Mouse (Mus musculus): ENCODE data around the gene P3h4. TPM values are rescaled to one million over a fixed set of nuclear protein-coding genes. Genes with fewer than 3 reads are reported as not detected.

Gene P3h4
- total RNA-seq, 2 experiments from 2014 or later: not detected

DNA sequence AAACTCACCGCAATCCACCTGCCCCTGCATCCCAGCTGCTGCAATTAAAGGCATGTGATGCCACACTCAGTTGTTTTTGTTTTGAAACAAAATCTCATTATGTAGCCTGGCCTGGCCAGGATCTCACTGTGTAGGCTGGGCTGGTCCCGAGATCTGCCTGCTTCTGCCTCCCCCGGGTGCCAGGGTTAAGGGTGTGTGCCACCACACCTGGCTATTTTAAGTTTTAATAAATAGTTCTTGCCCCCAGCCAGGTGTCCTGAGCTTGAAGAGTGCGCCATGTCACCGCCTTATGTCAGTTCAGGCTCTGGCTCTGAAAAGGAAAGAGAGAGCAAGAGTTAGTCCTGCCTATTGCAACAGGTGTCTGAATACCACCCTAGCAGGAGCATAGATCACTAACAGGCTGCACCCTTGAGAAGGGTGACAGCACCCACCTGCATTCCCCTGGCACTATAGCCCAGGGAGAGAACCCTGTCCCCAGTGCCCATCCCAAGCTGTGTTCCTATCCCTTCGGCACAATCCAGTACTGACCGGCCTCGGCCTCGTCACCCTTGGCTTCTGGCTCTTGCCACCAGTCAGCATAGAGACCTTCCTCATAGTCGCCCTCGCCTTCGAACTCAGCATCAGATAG, 5.7 kb downstream of the P3h4 start:
- ATAC-seq (ENCODE audit: poor library complexity, severe bottlenecking): no peak

DNA sequence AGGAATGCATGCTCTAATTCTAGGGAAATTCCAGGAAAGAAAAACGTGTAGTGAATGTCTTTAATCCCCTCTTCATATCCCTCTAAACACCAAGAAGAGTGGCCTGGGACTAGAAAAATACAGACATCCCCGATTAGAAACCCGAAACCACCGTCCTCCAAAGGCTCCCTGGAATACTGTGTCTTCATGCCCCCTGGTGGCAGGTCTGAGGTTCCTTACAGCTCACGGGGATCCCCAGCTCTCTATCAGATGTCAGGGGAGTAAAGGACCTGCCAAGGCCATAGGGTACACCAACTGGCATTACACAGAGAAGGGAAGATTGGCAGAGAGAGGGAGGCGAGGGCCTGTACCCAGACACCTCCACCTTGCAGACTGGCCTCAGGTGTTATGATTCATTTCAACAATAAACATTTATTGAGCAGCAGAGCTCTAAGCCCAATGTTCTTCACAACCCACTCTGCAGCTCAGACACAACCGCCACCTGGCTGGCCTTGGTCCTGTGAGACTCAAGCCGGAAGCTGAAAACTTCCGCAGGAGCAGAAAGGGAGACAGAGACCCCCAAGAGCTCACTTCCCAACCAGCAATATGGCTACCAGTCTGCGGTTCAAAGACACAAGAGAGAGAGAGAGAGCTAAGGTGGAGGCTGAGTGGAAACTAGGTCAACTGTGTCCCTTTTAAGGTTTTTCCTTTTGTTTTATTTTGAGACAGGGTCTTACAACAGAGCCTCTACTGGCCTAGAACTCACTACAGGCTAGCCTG, 6.4 kb downstream of the P3h4 start:
- peak; percentile 49 for ATAC-seq (ENCODE audit: poor library complexity, severe bottlenecking)

DNA sequence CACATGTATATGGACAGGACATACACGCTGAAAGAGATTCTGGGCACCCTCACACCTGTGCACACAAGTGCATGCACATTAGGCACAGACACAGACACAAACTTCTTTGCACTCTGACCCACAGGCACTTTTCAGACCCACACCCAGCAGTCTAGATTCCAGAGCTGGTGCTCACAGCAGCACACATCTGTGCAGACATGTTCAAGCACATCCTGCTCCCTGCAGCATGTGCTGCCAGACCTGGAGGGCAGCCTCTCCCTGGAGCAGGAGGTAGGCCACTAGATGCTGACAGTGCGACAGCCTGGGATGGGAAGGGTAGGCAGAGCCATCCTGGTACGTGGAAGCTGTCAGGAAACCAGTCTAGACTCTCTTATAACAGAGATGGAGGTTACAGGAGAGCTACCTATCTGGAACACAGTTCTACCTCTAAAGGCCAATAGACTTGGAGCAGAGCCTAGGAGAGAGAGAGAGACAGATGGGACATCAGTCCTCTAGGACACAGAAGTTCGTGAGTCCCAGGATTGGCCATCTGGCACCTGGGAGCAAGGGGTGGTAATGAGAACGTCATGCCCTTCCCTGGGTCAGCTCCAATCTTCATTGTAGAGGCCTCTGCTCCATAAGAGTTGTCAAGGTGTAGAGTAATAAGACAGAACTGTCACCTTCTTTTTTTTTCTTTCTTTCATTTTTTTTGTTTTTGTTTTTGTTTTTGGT, 7.5 kb downstream of the P3h4 start:
- no peak for ATAC-seq (ENCODE audit: poor library complexity, severe bottlenecking)

DNA sequence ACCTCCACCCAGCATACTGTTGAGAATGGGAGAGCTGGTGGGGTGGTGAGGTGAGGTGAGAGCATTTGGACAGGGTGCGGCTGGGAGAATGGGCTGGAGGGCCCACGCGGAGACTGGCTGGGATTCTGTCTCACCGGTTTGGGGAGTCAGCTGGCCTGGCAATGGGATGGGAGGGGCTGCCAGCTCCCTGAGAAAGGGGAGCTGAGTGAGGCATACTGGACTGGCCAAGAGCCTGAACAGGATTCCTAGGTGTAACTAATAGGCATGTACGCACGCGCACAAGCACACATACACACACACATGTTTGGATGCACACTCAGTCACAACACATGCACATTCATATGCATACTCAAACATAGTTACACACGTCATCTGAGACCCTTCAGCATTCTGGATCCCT, 8.4 kb downstream of the P3h4 start:
- ATAC-seq (ENCODE audit: poor library complexity, severe bottlenecking): no peak

DNA sequence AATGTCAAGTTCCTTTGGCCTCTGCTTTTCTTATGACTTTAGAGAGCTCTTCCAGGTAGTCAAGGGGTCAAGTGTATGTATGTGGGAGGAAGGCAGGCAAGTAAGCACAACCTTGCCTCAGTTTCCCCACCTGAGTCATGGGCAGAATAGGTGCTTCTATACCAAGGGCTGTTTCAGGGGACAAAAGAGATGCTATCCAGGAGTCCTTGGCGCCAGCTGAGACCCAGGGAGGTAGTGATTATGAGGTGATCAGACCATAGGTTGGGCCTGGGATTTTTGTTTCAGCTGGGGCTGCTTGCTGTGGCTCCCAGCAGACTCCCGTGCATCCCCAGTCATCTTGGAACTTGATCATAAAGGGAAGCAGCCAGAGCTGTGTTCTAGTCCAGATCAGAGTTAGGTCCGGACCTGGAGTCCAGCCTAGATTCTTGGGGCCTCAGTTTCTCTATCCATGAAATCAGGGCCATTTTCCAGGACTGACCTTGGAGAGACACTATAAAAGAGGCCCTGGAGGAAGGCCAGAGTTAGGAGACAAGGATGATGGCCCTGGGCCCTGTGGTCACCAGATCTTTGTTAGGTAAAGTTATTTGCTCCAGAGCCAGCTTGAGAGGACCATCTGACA, 10.1 kb downstream of the P3h4 start:
- ATAC-seq (ENCODE audit: poor library complexity, severe bottlenecking): no peak

DNA sequence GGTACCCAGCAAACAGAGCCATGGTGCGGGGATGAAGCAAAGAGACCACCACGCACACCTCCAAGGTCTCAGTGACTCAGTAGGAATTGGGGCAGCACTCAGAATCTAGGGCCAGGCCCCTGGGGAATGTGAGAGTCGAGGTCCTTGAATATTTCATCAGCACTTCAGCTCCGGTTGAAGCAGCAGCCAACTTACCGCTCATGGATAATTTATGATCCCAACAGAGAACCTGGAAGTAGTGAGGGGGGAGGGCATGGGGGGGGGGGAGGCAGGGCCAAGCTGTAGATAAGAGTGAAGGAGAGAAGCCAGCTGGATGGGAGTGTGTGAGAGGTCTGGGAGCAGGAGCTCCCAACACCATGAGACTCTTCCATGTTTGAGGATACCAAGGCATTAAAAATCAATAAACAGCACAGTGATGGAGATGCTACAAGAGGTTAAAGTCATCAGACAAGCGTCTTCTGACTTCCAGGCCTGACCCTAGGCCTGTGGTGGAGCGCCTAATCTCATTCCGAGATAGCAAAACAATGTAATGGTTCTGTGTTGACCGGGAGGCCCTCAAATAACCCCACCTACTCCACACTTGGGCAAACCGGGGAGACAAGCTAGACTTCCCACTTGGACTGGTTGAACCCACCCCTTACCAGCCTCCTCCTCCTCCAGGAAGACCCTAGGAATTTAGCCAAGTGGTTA, 11.0 kb downstream of the P3h4 start:
- no peak for ATAC-seq (ENCODE audit: poor library complexity, severe bottlenecking)

DNA sequence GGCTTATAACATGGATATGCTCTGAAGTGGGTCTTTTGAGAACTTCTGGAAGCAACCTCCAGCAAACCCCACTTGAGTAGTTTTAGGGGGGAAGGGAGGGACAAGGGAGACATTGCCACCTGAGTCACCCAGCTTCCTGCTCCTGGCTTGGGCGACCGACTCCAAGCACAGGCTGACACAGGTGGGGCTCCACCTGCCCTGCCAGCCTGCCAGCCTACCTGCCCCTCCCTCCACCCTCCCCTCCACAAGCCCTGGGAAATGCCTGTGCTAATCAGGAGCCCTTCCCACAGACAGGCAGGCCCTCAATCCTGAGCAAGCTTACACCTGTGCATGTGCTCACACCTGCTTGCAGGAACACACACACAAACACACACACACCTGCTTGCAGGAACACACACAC, 12.0 kb downstream of the P3h4 start:
- no peak for ATAC-seq (ENCODE audit: poor library complexity, severe bottlenecking)

DNA sequence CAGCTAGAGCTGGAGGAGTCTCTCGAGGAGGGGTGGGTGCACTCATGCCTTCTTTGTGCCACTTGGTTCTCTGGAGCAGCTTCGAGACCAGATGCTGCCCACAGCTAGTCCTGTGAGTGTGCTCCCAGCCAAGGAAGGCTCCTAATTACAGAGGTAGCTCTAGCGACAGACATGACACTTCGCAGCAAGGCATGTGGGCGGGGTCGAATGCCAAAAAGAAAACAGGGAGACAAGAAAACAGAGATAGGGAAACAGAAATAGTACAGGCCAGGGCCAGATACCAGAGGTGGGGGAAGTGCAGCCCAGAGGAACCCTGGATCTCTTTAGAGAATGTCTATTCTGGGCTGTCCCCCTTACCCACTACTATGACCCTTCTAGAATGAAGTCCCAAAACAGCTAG, 12.4 kb downstream of the P3h4 start:
- no peak for ATAC-seq (ENCODE audit: poor library complexity, severe bottlenecking)

DNA sequence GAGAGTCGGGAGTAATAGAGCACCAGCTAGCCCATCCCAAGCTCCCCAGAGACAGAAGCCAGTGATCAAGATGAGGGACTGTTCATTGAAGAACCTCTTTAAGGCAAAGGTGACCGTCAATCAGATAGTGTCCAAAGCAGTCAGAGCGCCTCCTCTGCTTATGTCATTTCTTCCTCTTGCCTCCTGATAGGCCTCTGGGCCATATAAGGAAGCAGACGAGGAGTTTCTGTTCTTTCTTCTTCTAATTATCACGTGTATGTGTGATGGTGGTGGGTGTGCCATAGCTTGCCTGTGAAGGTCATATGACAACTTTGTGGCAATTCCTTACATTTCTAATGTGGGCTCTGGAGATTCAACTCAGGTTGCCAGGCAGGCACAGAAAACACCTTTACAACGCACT, 13.8 kb downstream of the P3h4 start:
- ATAC-seq (ENCODE audit: poor library complexity, severe bottlenecking): peak; percentile 45

DNA sequence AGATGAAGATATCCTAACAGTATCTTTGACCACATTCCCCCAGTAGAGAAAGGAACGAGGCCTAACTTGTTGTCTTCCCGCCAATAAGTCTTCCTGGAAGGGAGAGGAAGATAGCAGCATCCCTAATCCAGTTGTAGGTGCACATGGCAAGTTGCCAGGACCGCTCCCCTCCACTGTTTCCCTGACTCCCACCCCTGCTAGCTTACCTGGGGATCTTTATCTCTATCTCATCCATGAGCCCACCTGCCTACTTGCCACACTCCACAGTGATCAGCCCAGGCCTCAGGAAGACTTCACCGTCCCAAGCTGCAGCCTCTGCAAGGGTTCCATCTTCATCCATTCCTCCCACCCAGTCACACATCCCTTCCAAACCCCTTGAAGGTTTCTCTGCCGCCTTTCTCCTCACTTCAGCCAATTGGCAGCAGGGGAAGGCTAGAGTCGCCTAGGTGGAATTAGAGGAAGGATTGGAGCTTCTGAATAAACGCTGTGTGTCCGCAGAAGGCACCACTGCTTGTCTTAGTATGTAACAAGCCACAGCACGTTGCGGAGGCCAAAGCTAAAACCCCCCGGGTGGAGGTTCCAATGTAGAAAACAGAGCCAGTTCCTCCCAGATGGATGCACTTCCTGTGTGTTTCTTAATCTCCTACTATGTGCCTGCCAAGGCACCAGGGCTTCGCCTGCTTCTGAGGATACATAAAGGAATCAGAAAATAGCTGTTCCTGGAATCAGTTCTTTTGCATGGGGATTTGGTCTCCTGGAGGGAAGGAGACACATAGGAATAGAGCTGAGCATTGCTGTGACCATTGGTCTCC, 14.7 kb downstream of the P3h4 start:
- ATAC-seq (ENCODE audit: poor library complexity, severe bottlenecking): no peak

DNA sequence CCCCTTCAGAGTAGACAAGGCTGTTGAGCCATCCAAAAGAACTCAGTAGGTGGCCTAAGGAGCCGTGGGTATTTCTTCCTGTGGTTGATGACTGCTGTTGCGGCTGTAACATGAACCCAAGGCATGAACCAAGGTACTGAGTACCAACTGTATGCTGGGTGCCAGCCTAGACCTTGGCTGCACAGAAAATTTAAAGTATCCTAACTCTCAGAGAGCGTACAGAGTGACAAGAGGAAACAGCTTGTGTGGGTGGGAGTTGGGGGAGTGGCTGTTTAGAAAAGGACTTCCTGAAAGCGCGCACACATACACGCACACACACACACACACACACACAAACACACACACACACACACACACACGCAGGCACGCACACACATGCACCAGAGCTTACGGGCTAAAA, 15.3 kb downstream of the P3h4 start:
- no peak for ATAC-seq (ENCODE audit: poor library complexity, severe bottlenecking)

DNA sequence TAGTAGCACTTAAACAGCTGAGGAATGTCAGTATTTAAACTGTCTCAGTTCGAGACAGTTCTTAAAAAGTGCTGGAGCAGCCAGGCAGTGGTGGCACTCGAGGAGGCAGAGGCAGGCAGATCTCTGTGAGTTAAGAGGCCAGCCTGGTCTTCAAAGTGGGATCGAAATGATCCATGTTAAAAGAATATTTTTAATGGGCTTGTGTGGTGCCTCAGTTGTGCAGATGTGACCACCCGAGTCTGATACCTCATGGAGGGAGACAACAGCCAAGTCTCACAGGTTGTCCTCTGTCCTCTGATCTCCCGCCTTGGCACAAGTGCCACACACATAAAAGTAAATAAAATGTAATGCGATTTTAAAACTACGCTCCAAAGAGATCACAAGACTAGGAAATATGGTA, 16.1 kb downstream of the P3h4 start:
- ATAC-seq (ENCODE audit: poor library complexity, severe bottlenecking): no peak

DNA sequence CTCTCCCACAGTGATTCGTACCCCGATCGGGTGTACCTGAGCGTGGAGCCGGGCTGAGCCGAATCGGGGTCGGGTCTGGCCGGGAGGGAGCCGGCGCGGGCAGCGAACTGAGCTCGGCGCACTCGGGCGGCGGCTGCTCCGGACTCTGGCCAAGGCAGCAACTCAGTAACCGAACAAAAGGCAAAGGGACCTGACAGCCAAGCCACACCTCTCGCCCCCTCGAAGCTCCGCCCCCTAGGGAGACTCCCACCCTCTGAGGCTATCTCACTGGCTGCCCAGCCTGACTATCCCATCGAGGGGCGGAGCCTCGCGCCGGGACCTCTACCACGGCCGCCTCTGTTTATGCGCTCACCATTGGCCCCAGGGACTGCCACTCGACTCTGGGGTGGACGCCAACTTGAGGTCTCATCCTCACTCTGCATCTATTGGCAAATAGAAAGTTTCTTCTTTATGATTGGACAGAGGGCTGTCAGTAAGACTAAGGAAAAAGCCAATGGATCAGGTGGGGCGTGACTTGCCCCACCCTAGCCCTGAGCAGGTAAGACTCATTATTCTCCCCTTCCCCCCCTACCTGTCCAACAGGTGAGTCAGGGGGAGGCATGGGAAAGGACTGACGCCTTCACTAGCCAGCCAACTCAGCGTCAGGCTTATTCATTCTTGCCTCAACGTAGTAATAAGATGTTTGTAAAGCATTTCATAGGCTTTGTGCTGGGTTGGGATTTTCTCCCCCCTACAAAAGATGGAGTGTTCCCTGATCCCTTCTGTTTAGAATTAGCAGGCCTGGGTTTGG, 16.8 kb downstream of the P3h4 start, which contains the start of gene Jup:
Gene Jup, minus strand, starts transcription at position 164 of the 790 bp plus-strand sequence.
- peak; percentile 86 for ATAC-seq (ENCODE audit: poor library complexity, severe bottlenecking)

DNA sequence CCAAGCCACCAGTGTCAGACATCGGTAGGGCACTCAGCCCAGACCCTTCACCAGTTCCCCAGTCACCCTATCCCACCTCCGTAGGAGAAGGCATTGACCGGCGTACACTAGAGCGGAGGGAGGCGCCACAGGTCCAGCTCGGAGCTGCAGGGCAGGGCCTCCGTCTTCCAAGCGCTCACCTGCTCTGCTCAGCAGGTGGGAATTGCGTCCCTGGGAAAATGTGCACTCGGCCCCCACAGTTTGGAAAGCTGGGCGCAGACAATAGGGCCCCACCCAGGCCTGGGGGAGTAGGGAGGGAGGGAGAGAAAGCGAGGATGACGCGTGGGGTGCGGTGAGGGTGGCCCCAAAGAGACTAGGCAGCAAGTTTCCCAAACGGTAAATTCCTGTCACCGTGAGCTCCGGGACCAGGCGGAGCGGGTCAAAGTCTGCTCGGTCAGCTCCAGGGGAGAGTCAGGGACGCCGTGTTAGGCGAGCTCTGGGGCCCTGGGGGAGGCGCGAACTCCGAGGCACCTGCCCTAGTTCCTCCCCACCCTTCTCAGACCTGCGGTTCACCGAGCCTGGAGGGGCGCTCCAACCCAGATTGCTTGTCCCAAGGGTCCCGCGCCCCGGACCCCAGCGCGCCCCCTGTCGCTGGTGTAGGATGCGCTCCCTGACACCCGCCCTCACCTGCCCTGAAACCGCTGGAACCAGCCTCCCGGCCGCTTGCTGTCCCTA, 17.6 kb downstream of the P3h4 start:
- peak; percentile 7 for ATAC-seq (ENCODE audit: poor library complexity, severe bottlenecking)

DNA sequence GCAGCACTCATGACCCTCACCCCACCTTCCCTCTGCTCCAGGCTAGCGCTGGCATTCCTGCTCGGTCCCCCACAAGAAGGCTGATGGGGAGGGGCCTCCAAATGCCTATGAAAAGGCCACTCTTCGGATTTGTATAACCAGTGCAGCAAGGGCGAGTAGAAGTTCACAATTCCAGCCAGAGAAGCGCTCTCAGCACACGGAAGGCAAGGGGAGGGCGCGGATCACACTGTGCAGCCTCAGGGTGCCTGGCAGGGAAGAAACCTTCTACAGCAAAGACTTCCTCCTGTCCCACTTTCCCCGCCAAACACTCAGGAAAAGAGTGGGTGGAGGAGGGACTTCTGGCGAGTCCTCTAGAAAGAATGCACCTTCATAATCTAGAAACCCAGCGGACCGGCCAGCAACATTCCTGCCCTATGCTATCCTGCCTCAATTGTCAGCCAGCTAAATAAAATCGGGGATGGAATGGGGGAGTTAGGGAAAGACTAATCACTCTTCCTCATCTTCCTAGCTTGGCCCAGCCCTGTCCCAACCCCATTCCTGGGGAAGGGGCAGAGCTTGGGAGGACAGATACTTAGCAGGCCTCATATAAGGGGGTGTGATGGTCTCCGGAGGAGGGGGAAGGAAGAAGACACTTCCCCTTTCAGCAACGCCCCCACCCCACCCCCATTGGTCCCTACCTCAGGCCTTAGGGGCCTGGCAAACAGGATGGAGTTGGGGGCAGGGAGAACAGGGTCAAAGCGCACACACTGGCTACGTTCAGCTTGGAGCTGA, 18.6 kb downstream of the P3h4 start:
- ATAC-seq (ENCODE audit: poor library complexity, severe bottlenecking): no peak

DNA sequence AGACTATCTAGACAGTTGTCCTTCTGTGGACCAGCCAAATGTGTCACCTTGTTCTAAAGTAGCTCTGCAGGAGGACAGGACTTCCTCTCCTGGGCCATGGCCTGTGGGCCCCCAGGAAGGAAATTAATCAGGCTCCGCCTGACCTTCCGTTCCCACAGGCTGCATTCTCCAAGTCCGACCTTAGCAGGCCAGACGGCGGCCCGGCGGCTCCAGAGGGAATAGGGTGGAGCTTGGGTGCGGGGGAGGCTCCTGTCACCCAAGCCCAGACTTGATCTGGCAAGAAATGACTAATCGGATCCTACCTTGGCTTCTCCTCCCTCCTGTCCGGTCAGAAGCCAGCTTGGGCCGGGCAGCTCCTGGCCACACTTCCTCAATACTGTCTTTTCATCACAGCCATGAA, 19.4 kb downstream of the P3h4 start:
- ATAC-seq (ENCODE audit: poor library complexity, severe bottlenecking): peak; percentile 37

DNA sequence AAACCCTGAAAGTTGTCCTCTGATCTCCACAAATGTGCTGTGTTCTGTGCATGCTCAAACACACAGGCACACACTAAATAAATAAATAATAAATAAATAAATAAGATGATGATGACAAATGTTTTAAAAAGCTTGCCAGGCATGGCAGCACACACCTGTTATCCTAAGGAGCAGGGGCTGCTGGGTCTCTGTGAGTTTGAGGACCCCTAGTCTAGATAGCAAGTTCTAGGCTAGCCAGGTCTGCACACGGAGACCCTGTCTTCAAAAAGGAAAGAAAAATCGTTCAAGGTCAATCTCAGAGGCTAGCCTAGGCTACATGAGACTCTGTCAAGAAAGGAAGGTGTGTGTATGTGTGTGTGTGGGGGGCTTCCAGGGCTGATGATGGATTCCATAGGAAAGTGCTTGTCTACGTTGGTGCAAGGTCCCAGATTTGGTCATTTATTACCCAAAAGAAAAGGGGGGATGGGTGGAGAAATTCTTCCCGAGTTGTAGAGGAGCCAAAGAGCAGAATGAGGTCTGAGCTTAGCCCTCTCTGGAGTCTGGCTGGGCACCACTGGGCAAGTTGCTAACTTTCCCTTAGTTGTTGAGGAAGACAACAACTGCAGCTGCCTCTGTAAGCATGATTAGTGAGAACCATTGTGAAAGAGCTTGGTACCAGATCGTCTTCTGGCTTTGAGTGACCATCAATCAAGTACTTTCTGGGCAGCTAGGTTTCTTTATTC, 20.1 kb downstream of the P3h4 start:
- no peak for ATAC-seq (ENCODE audit: poor library complexity, severe bottlenecking)
